Mouse (Mus musculus): ENCODE results near the gene Saxo1.

- TF ChIP-seq CTCF (IDR thresholded peaks at IDR 0.05; ENCODE audit: borderline replicate concordance, insufficient read depth, low read length) (no peak), POLR2A (IDR thresholded peaks at IDR 0.05; ENCODE audit: low read depth, low read length) (no peak)
Observed at GRCm38 (mm10) chr4:86533406-86534090, 24.6 kb downstream of the Saxo1 start.

Data from embryonic fibroblast, embryonic 13.5 days (primary cell).